Mouse (Mus musculus) gonadal fat pad, adult 2 months (tissue): ENCODE data around the gene Glb1l. TPM values are rescaled to one million over a fixed set of nuclear protein-coding genes. Genes with fewer than 3 reads are reported as not detected.

Experiments
- DNase-seq: peaks from one replicate; pipeline ENCODE4 v3.0.0-alpha.2; 2012; ENCODE audit warnings: low read depth
- polyA plus RNA-seq: library from polyadenylated mRNA; depleted of rRNA; stranded (reverse); fragments of >200 nt; gene quantifications from 2 replicates; pipeline ENCODE4 v1.2.3, GENCODE M21; 2012

Glb1l gene
- polyA plus RNA-seq, 1 experiment = 27.9 TPM

DNA sequence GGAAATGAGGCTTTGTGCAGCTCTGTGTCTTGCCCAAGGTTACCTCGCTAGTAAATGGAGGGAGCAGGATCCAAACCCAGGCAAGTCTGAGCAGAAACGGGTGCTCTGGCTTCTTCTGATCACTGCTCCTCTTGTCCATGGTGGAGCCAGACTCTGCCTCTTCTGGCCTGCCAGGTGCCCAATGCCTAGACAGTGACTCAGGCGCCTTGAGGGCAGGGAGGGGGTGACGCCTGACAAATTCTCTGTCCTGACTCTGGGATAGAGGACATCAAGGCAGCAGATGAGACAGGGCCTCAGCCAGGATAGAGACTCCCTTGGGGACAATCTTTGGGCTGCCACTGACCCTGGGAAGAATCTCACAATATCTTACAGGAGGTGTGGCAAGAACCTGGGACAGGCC lies 20.6 kb upstream of the Glb1l start:
- DNase-seq = no peak

- no peak for DNase-seq
These were observed 19.9 kb upstream of the Glb1l start for GRCm38 (mm10) chr1:75230335-75230994.

DNA sequence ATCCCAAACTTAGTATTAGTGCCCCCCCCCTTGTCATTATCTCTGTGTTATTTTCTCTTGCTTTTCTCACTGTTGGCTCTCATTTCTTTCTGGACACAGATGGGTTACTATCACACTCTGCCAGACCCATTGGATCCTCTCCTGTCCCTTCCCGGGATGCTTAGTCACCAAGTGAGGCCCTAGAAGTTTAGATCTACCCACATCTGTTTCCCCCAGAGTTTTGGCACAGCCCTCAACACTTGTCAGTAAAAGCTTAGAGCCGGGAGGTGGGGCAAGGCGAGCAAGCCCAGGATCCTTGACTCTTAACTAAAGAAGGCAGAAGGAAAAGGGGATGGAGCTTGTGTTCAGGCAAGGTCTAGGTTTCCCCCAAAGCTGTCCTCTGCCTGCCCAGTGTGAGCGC lies 18.5 kb upstream of the Glb1l start:
- no peak for DNase-seq

GRCm38 (mm10) chr1:75227653-75228052 lies 17.0 kb upstream of the Glb1l start:
- no peak for DNase-seq

DNA sequence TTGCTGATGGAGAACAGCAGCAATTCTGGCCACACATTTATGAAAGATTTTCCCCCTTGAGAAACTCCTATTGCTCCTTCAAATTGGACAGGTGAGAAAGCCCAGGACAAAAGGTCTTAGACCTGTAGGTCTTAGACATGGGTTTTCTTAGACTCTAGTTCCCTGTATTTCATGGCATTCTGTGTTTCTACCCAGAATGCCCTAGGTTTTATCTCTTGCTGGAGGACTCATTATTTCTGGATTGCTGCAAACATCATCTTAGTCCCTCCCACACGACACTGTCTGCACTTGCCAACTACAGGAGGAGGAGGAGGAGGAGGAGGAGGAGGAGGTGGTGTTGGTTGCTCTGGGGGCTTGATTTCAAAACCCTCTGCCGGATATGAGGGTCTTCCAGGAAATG lies 15.5 kb upstream of the Glb1l start:
- no peak for DNase-seq

GRCm38 (mm10) chr1:75225473-75225872 lies 14.9 kb upstream of the Glb1l start:
- DNase-seq = no peak

DNA sequence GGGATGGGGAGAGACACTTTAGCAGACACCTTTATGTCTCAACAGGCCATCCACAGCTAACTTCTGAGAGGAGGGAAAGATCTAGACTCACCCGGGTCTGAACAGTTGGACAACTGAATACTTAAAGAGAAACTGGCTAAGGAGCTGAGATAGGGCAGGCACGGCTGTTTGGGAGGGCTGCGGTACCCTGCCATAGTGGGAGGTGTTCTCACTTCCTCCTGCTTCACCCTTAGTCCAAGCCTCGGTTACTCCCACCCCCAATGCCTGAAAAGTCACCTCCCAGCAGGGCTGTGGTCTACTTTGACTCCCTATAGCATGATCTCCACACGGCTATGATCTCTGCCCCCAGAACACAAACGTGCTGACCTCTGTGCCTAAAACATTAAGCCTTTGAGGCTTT lies 12.9 kb upstream of the Glb1l start:
- no peak for DNase-seq

DNA sequence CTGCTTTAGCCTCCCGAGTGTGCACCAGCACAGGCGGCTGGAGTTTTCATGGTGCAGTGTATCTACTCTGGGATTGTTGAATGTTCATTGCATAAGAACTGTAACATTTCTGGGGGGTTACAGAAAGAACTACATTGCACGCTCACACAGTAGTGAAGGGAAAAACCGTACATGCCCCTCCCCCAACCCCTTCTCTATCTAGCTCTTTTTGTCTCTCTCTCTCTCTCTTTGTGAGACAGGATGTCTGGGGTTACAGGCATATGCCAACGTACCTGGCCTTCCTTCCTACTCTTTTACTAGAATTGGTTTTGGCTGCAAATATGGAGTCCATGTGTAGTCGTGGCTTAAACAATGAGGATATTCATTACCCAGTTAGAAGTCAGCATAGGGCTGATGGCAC lies 12.3 kb upstream of the Glb1l start:
- no peak for DNase-seq

DNA sequence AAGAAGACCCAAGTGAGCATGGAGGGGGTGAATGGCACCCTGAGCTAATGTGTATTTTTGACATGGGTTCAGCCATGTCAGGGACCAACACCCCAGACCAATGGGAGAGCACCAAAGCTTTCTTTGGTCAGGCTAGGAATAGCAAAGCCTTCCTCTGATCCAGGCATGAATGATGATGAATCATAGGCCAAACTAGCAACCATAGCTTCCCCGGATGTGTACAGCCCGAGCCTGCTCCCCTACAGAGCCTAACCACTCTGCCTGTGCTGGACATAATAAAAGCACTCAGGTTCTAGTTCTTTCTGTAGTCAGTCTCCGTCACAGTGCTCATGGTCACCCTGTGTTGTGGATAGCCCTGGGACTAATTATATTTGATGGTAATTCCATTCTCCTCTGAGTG lies 10.9 kb upstream of the Glb1l start:
- DNase-seq = no peak

DNA sequence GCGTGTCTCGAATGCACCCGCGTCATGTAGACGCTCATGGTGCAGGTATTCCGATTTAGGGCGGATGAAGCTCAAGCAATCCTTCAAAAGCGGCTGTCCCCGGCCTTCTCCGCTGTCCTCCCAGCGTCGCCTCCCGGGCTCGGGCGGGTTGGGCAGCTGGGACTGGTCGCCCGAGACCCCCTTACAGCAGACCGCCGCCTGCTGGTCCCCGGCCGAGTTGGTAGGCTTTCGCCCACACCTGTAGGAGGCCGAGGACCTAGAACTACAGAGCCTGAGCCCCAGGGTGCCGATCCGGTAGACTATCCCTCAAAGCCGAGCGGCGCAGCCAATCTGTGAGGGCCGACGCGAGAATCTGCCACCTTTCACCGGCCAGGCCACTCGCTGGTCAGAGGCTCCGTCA lies 8.9 kb upstream of the Glb1l start, which contains the start of gene Tuba4a:
TSS of gene Tuba4a (minus strand) at position 335 of the 400 bp plus-strand sequence.
- DNase-seq = no peak

- DNase-seq = no peak
These were observed 8.5 kb upstream of the Glb1l start for GRCm38 (mm10) chr1:75219078-75219477.

DNA sequence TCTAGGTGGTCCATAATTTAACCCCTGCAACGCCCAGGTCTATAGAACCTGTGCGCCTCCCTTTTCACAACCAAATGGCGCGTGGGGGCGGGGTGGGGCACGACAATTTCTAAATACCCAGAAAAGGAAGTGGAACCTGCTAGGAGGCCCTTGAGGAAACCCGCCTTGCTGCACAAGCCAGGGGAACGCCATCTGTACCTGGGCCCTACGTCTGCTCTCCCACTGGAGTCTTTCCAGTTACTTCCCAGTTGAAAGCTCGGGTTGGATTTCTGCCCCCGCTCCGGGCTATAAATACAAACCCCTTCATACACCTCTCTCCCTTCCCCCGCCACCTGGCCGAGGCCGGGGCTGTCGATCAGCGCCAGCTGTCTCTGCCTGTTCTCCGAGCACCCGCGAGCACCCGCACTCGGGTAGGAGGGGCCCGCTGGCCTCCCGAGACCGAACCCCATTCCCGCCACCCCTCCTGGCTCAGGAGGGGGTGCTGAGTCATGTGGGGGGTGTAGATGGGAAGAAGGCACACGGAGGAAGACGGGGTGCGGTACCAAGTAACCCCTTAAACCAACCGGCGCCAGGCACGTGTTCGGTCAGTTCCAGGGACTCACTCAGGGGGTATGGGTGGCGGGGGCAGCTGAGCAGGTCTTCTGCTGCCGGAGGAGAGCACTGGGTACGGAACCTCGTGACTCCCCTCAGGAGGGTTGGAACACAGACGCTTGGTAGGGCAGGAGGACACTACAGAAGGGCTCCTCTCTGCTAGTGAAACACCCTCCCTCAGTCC lies 7.8 kb upstream of the Glb1l start:
- DNase-seq = no peak

DNA sequence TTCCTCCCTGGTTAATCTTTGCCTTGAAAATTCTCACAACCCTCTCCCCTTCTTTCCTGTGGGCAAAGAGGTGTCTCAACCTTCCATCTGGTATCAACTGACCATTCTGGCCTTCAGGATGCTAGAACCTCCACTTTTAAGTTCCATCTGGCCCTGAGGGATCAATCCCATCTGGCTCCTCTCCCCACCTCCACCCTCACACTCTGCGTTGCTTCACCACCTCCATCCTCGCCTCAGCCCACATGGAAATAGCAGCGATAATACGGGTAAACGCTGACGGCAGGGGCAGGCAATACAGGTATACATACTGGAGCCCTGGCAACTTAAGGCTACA lies 7.2 kb upstream of the Glb1l start:
- DNase-seq = no peak

- no peak for DNase-seq
These were observed 6.4 kb upstream of the Glb1l start for GRCm38 (mm10) chr1:75216797-75217585.

DNA sequence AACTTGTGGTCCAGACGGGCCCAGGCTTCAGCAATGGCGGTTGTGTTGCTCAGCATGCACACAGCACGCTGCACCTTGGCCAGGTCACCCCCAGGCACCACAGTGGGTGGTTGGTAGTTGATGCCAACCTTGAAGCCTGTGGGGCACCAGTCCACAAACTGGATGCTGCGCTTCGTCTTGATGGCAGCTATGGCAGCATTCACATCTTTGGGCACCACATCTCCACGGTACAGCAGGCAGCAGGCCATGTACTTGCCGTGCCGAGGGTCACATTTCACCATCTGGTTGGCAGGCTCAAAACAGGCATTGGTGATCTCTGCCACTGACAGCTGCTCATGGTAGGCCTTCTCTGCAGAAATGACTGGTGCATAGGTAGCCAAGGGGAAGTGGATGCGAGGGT lies 5.2 kb upstream of the Glb1l start:
- no peak for DNase-seq

GRCm38 (mm10) chr1:75214886-75215285 lies 4.3 kb upstream of the Glb1l start:
- DNase-seq = no peak

GRCm38 (mm10) chr1:75214442-75214841 lies 3.8 kb upstream of the Glb1l start:
- no peak for DNase-seq

DNA sequence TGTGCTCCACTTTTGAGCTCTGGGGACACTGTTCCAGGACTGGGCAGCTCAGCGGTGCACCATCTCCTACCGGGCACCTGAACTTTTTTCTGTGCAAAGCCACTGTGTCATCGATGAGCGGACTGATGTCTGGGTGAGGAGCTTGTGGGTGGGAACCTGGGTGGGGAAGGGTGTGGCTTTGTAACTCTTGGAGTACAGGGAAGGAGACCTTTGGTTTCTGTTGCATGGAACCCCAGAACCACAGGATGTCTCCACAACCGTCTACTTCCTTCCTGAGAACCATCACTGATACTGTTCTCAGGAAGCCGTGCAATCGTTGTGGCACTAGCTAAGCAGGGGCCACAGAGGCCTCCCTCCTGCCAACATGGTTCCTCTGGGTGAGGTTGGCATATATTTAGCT lies 2.5 kb upstream of the Glb1l start:
- DNase-seq = no peak

- DNase-seq = no peak
These were observed 1.9 kb upstream of the Glb1l start for GRCm38 (mm10) chr1:75212542-75212941.

DNA sequence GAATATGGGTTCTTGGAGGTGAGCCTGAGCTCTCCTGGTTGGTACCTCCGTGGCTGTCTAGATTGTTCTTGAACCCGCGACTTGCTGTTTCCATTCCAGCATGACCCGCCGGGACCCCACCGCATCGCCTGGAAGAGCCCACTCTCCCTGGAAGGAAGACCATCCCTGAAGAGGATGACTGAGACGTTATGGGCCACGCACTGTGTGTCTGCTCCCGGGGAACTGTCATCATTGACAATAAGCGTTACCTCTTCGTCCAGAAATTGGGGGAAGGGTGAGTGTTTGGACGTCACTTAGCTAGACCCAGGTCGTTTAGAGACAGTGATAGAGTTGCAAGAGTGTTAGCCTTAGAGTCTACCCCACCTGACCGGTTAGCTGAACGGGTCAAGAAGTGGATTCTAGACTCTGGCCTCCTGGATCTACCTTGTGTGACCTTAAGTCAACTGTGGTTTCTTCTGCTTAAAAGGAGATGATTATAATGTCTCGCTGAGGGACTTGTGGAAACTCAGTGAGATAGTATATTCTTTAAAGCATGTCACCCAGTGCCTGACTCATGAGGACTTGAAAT lies 612 bp upstream of the Glb1l start:
- DNase-seq = no peak

- DNase-seq = no peak
These were observed 1.5 kb downstream of the Glb1l start for GRCm38 (mm10) chr1:75208967-75209678.

DNA sequence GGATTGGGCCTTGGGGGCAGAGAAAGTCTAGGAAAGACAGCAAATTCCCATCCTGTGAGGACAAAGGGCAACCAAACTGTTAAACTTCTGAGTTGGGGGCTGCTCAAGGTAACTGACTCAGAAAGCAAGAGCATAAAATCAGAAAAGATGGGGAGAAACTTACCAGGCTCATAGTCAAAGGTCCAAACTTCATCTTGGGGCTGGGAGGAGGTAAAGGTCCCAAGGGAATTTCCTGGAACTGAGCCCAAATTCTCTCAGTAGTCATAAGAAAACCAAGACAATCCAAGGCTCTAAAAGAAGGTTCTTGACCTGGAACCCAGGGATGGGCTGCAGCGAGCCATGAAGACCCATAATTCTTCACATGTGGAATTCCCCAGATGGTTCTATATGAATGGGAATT lies 9.4 kb downstream of the Glb1l start:
- no peak for DNase-seq
